Mouse (Mus musculus): Measurements from ENCODE around the gene Rassf3. TPM values are rescaled to one million over a fixed set of nuclear protein-coding genes. Genes with fewer than 3 reads are reported as not detected.

Gene Rassf3
- polyA plus RNA-seq, 1 experiment from 2014 or later = 5.8 TPM

DNA sequence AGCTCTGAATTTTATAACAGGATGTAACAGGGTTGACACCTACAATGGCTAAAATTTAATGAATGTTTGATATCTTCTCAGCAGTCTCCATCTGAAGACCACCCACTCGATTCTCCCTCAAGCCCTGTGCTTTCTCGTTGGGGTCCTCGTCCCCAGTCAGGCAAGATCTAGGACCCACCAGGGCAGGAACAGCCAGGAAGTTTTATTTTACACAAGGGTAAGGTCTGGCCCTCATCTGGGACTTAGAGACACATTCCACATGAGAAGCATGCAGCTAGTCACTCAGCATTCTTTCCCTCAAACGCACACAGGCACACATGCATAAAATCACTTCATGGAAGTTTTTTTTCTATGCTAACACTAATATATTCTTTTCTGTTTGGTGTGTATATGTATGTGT is 39.5 kb downstream of the Rassf3 start:
- WGBS = 71% methylated on average over 4 of the region's 4 CpGs
- no peak overlapping the region for H3K4me3 ChIP-seq (replicated peaks; ENCODE audit: low read length)
- H3K27me3 ChIP-seq (ENCODE audit: control insufficient read depth, insufficient read depth, low read length) = no peaks in the 10 kb centered on the region
- H3K4me2 ChIP-seq (replicated peaks) = no peak overlapping the region
- H3K27ac ChIP-seq = no peak overlapping the region
- H3K9me3 ChIP-seq (ENCODE audit: control insufficient read depth, low read length) = no peaks in the 10 kb centered on the region
- H3K36me3 ChIP-seq (replicated peaks; ENCODE audit: control insufficient read depth, insufficient read depth) = no peaks in the 10 kb centered on the region
- H3K9ac ChIP-seq = no peak overlapping the region
- ATAC-seq (ENCODE audit: low FRiP score) (no peak), DNase-seq (ENCODE audit: low spot score) (no peak)
- peaks cover 16% of the 10 kb centered on the region for H3K4me1 ChIP-seq (replicated peaks; ENCODE audit: control insufficient read depth, insufficient read depth, low read length)

GRCm38 (mm10) chr10:121436258-121436645 is 39.9 kb downstream of the Rassf3 start:
- no peak overlapping the region for H3K4me3 ChIP-seq (replicated peaks; ENCODE audit: low read length)
- peaks cover 20% of the 10 kb centered on the region for H3K4me1 ChIP-seq (replicated peaks; ENCODE audit: control insufficient read depth, insufficient read depth, low read length)
- ATAC-seq (ENCODE audit: low FRiP score) (no peak), DNase-seq (ENCODE audit: low spot score) (no peak)
- 65% methylated on average over 8 of the region's 8 CpGs for WGBS
- no peak overlapping the region for H3K27ac ChIP-seq
- H3K36me3 ChIP-seq (replicated peaks; ENCODE audit: control insufficient read depth, insufficient read depth) = no peaks in the 10 kb centered on the region
- no peaks in the 10 kb centered on the region for H3K9me3 ChIP-seq (ENCODE audit: control insufficient read depth, low read length)
- no peak overlapping the region for H3K9ac ChIP-seq
- no peaks in the 10 kb centered on the region for H3K27me3 ChIP-seq (ENCODE audit: control insufficient read depth, insufficient read depth, low read length)
- H3K4me2 ChIP-seq (replicated peaks) = no peak overlapping the region

DNA sequence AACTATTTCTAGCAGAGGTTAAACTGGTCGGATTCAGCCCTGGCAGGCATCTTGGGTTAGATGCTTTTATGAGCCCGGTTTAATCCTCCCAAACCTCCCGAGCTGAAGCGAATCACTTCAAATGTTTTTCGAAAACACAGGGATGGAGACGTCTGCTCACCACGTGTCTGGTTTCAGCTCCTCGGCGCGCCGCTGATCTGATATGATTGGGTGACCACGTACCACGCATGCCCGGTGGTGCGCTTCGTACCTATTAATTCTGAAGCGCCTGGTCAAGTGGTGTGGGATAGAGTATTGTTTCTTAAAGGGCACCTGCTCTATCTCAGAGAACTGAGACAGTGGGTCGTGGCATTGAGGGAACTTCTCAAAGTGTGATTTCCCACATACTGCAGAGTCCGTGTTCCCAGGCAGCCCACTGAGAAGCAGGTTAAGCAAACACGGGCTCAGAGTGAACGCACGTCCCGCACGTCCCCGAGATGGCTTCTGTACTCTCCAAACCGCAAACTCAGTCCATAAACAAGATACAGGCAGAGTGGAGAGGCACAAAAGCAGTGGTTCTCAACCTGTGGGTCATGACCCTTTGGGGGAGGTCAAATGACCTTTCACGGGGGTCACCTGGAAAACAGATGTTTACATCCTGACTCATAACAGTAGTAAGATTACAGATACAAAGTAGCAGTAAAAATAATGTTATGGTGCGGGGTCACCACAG is 40.4 kb downstream of the Rassf3 start:
- no peaks in the 10 kb centered on the region for H3K36me3 ChIP-seq (replicated peaks; ENCODE audit: control insufficient read depth, insufficient read depth)
- no peaks in the 10 kb centered on the region for H3K27me3 ChIP-seq (ENCODE audit: control insufficient read depth, insufficient read depth, low read length)
- no peak for DNase-seq (ENCODE audit: low spot score)
- H3K27ac ChIP-seq = no peak overlapping the region
- 75% methylated on average over 28 of the region's 28 CpGs for WGBS
- H3K9ac ChIP-seq = no peak overlapping the region
- no peaks in the 10 kb centered on the region for H3K9me3 ChIP-seq (ENCODE audit: control insufficient read depth, low read length)
- H3K4me2 ChIP-seq (replicated peaks) = no peak overlapping the region
- no peak overlapping the region for H3K4me3 ChIP-seq (replicated peaks; ENCODE audit: low read length)
- peaks cover 20% of the 10 kb centered on the region for H3K4me1 ChIP-seq (replicated peaks; ENCODE audit: control insufficient read depth, insufficient read depth, low read length)
- no peak for ATAC-seq (ENCODE audit: low FRiP score)

DNA sequence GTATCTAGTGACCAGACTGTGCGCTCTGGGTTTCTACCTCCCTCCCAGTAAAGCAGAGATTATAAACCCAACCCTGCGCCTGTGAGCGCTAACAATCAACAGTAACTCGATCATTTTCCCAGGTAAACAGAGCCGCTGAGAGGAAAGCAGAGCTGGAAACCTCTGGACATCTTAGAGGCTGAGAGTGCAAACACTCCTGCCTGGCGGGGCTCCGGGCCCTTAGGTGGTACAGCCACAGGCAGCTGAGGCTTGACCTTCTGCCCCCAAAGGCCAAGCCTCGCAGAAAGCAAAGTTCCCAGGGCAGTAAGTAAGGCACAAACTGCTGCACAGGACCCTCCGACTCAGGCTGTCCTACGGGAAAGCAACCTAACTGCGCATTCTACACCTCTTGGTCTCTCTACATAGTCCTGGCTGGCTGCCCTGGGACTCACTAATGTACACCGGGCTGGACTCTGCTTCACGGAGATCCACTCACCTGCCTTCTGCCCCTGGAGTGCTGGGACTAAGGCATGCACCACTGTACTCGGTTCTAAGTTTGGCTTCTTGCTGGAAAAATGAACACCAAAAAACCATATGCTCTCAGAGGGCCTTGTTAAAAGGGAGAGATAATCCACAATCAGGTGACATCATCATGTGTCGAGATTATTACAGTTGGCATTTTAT is 41.6 kb downstream of the Rassf3 start:
- H3K4me3 ChIP-seq (replicated peaks; ENCODE audit: low read length) = no peak overlapping the region
- peaks cover 27% of the 10 kb centered on the region for H3K4me1 ChIP-seq (replicated peaks; ENCODE audit: control insufficient read depth, insufficient read depth, low read length)
- ATAC-seq (ENCODE audit: low FRiP score) = no peak
- no peak for DNase-seq (ENCODE audit: low spot score)
- H3K27ac ChIP-seq = no peak overlapping the region
- no peaks in the 10 kb centered on the region for H3K36me3 ChIP-seq (replicated peaks; ENCODE audit: control insufficient read depth, insufficient read depth)
- H3K4me2 ChIP-seq (replicated peaks) = no peak overlapping the region
- H3K27me3 ChIP-seq (ENCODE audit: control insufficient read depth, insufficient read depth, low read length) = no peaks in the 10 kb centered on the region
- H3K9me3 ChIP-seq (ENCODE audit: control insufficient read depth, low read length) = no peaks in the 10 kb centered on the region
- WGBS = 80% methylated on average over 15 of the region's 15 CpGs
- H3K9ac ChIP-seq = no peak overlapping the region

GRCm38 (mm10) chr10:121432635-121433280 is 43.4 kb downstream of the Rassf3 start:
- Histone ChIP-seq H3K4me2 (replicated peaks) (no peak overlapping the region; the same call in 1 of the 2 replicates), H3K27ac (peak overlapping the region; percentile 60), H3K9me3 (ENCODE audit: control insufficient read depth, low read length) (no peaks in the 10 kb centered on the region), H3K27me3 (ENCODE audit: control insufficient read depth, insufficient read depth, low read length) (no peaks in the 10 kb centered on the region), H3K4me1 (replicated peaks; ENCODE audit: control insufficient read depth, insufficient read depth, low read length) (peaks cover 28% of the 10 kb centered on the region), H3K9ac (0 out of 2 replicates have a peak overlapping the region, but pooled peaks have one; percentile 14), H3K36me3 (replicated peaks; ENCODE audit: control insufficient read depth, insufficient read depth) (no peaks in the 10 kb centered on the region), H3K4me3 (replicated peaks; ENCODE audit: low read length) (no peak overlapping the region)
- DNase-seq (ENCODE audit: low spot score) (no peak), ATAC-seq (ENCODE audit: low FRiP score) (no peak)
- 34% methylated on average over 16 of the region's 16 CpGs for WGBS

GRCm38 (mm10) chr10:121432041-121432634 is 44.0 kb downstream of the Rassf3 start:
- H3K9ac ChIP-seq = no peak overlapping the region

GRCm38 (mm10) chr10:121430764-121431540 is 45.2 kb downstream of the Rassf3 start:
- Histone ChIP-seq H3K36me3 (replicated peaks; ENCODE audit: control insufficient read depth, insufficient read depth) (no peaks in the 10 kb centered on the region), H3K9me3 (ENCODE audit: control insufficient read depth, low read length) (no peaks in the 10 kb centered on the region), H3K4me2 (replicated peaks) (no peak overlapping the region), H3K27ac (no peak overlapping the region), H3K9ac (no peak overlapping the region), H3K4me1 (replicated peaks; ENCODE audit: control insufficient read depth, insufficient read depth, low read length) (peaks cover 28% of the 10 kb centered on the region), H3K27me3 (ENCODE audit: control insufficient read depth, insufficient read depth, low read length) (no peaks in the 10 kb centered on the region), H3K4me3 (replicated peaks; ENCODE audit: low read length) (no peak overlapping the region)
- WGBS = 82% methylated on average over 15 of the region's 15 CpGs
- DNase-seq (ENCODE audit: low spot score) (no peak), ATAC-seq (ENCODE audit: low FRiP score) (no peak)

More at GRCm38 (mm10) chr10:121432041-121432634, 44.0 kb downstream of the Rassf3 start:
- peaks cover 28% of the 10 kb centered on the region for H3K4me1 ChIP-seq (replicated peaks; ENCODE audit: control insufficient read depth, insufficient read depth, low read length)
- H3K27me3 ChIP-seq (ENCODE audit: control insufficient read depth, insufficient read depth, low read length) = no peaks in the 10 kb centered on the region
- ATAC-seq (ENCODE audit: low FRiP score) (peak; percentile 19; the same call in 1 of the 2 replicates), DNase-seq (ENCODE audit: low spot score) (no peak)
- H3K4me2 ChIP-seq (replicated peaks) = no peak overlapping the region
- no peaks in the 10 kb centered on the region for H3K36me3 ChIP-seq (replicated peaks; ENCODE audit: control insufficient read depth, insufficient read depth)
- 54% methylated on average over 12 of the region's 12 CpGs for WGBS
- H3K9me3 ChIP-seq (ENCODE audit: control insufficient read depth, low read length) = no peaks in the 10 kb centered on the region
- peak overlapping the region; percentile 60 for H3K27ac ChIP-seq
- H3K4me3 ChIP-seq (replicated peaks; ENCODE audit: low read length) = no peak overlapping the region

DNA sequence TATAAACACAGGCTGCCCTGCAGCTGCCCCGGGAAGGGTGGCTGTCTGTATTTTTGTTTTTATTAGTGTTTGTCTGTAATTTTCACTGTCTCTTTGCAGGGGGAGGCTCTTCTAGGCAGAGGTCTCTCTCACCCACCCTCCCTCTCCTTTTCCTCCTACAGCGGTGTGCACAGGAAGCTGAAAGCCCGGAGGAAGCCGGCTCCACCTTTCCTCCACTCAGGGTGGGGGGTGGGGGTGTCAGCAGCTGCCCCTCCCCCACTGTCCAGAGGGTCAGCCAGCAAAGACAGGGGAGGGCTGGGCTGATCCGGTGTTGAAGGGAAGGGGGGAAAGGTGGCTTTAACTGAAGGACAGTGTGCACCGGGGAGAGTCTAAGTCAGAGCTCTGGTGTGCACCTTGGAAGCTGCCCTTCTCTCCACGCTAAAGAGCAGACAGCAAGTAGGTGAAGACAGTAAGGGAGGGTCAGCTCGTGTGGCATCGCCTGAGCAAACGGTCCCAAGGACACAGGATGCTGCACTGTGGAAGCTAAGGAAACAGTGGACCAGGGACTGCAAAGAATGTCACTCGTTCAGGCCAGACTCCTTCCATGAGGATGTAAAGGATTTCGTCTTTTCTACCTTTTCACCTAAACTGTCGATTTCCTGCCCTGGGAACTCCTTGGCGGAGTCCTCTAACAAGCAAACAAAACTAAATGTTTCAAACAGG is 46.0 kb downstream of the Rassf3 start:
- Histone ChIP-seq H3K4me2 (replicated peaks) (no peak overlapping the region), H3K27ac (peak overlapping the region; percentile 57; the same call in 1 of the 2 replicates), H3K4me1 (replicated peaks; ENCODE audit: control insufficient read depth, insufficient read depth, low read length) (peaks cover 28% of the 10 kb centered on the region)

More for the DNA sequence above, 46.0 kb downstream of the Rassf3 start:
- 38% methylated on average over 14 of the region's 14 CpGs for WGBS
- Histone ChIP-seq H3K4me3 (replicated peaks; ENCODE audit: low read length) (no peak overlapping the region), H3K9me3 (ENCODE audit: control insufficient read depth, low read length) (no peaks in the 10 kb centered on the region), H3K9ac (no peak overlapping the region), H3K27me3 (ENCODE audit: control insufficient read depth, insufficient read depth, low read length) (no peaks in the 10 kb centered on the region), H3K36me3 (replicated peaks; ENCODE audit: control insufficient read depth, insufficient read depth) (no peaks in the 10 kb centered on the region)
- DNase-seq (ENCODE audit: low spot score) = no peak
- ATAC-seq (ENCODE audit: low FRiP score) = no peak

Data from hindbrain, embryonic 14.5 days (tissue).